Mouse (Mus musculus) monocyte, adult 2 months (primary cell): ENCODE results near the gene Mlh3.

ENCODE experiments used
- DNase-seq, 2 experiments: peaks; one replicate each; pipeline ENCODE4 v3.0.0; 2022; ENCODE audit warnings: low spot score in 2 of 2, low read depth in 1 of 2

Mlh3 gene

GRCm38 (mm10) chr12:85270319-85270718 is at the start of gene Mlh3:
Gene Mlh3 (minus strand): TSS chr12:85270599.
- DNase-seq = peak in 1 of 2 experiments; percentile 43

- DNase-seq = no peak
These were observed 38.3 kb upstream of the Mlh3 start for GRCm38 (mm10) chr12:85308651-85309050.

- peak; percentile 55 to 76 for DNase-seq
These were observed 35.0 kb upstream of the Mlh3 start for GRCm38 (mm10) chr12:85305247-85305892.

GRCm38 (mm10) chr12:85304725-85305124 is 34.3 kb upstream of the Mlh3 start:
- peak in 1 of 2 experiments; percentile 40 for DNase-seq

- no peak for DNase-seq
These were observed 32.9 kb upstream of the Mlh3 start for GRCm38 (mm10) chr12:85303256-85303655.

GRCm38 (mm10) chr12:85298835-85299180 is 28.4 kb upstream of the Mlh3 start:
- no peak for DNase-seq

GRCm38 (mm10) chr12:85298127-85298834 is 27.9 kb upstream of the Mlh3 start:
- DNase-seq = no peak

- no peak for DNase-seq
These were observed 27.1 kb upstream of the Mlh3 start for GRCm38 (mm10) chr12:85297345-85297997.

GRCm38 (mm10) chr12:85296915-85297314 is 26.5 kb upstream of the Mlh3 start:
- no peak for DNase-seq

- DNase-seq = no peak
These were observed 25.1 kb upstream of the Mlh3 start for GRCm38 (mm10) chr12:85295506-85295905.

GRCm38 (mm10) chr12:85292906-85293305 is 22.5 kb upstream of the Mlh3 start:
- DNase-seq = no peak

- DNase-seq = no peak
These were observed 21.9 kb upstream of the Mlh3 start for GRCm38 (mm10) chr12:85292288-85292687.

GRCm38 (mm10) chr12:85291541-85291940 is 21.1 kb upstream of the Mlh3 start:
- no peak for DNase-seq

GRCm38 (mm10) chr12:85290633-85291032 is 20.2 kb upstream of the Mlh3 start:
- DNase-seq = no peak

- DNase-seq = no peak
These were observed 19.0 kb upstream of the Mlh3 start for GRCm38 (mm10) chr12:85289157-85290000.

GRCm38 (mm10) chr12:85288486-85289156 is 18.2 kb upstream of the Mlh3 start, which contains the start of gene Zc2hc1c:
Gene Zc2hc1c (plus strand): TSS chr12:85288591.
- peak in 1 of 2 experiments; percentile 63 for DNase-seq

- no peak for DNase-seq
These were observed 17.5 kb upstream of the Mlh3 start, which contains the start of gene Acyp1 for GRCm38 (mm10) chr12:85287809-85288485. Gene Acyp1 (minus strand): TSS chr12:85288438.

- no peak for DNase-seq
These were observed 16.5 kb upstream of the Mlh3 start for GRCm38 (mm10) chr12:85286941-85287340.

- DNase-seq = no peak
These were observed 14.6 kb upstream of the Mlh3 start for GRCm38 (mm10) chr12:85284996-85285395.

GRCm38 (mm10) chr12:85284331-85284730 is 13.9 kb upstream of the Mlh3 start:
- no peak for DNase-seq
